Mouse (Mus musculus): Measurements from ENCODE around the gene Mthfd2l. TPM values are rescaled to one million over a fixed set of nuclear protein-coding genes. Genes with fewer than 3 reads are reported as not detected.
A peak's percentile ranks its signal among the peaks of the same experiment; 100 is the strongest.

Mthfd2l gene
- polyA plus RNA-seq, 1 experiment from 2014 or later: 49.7 TPM

GRCm38 (mm10) chr5:90922958-90923357 lies 8.0 kb upstream of the Mthfd2l start:
- DNase-seq (ENCODE audit: low spot score): no peak
- H3K4me1 ChIP-seq (replicated peaks; ENCODE audit: control insufficient read depth, insufficient read depth, low read length): no peaks in the 10 kb centered on the region
- H3K27ac ChIP-seq (ENCODE audit: low read depth): no peak overlapping the region
- ATAC-seq (replicated peaks; ENCODE audit: low FRiP score, low TSS enrichment, low read depth): no peak
- H3K9me3 ChIP-seq (ENCODE audit: control insufficient read depth, low read length): no peaks in the 10 kb centered on the region
- no peak overlapping the region for H3K4me2 ChIP-seq (ENCODE audit: low read length)
- no peak overlapping the region for H3K4me3 ChIP-seq (ENCODE audit: low read depth, low read length)
- H3K27me3 ChIP-seq (replicated peaks; ENCODE audit: control insufficient read depth, insufficient read depth, low read length): no peaks in the 10 kb centered on the region
- 91% methylated on average over 4 of the region's 4 CpGs for WGBS
- no peak overlapping the region for H3K9ac ChIP-seq (ENCODE audit: low read length)
- H3K36me3 ChIP-seq (ENCODE audit: control insufficient read depth, insufficient read depth, low read length): no peaks in the 10 kb centered on the region

DNA sequence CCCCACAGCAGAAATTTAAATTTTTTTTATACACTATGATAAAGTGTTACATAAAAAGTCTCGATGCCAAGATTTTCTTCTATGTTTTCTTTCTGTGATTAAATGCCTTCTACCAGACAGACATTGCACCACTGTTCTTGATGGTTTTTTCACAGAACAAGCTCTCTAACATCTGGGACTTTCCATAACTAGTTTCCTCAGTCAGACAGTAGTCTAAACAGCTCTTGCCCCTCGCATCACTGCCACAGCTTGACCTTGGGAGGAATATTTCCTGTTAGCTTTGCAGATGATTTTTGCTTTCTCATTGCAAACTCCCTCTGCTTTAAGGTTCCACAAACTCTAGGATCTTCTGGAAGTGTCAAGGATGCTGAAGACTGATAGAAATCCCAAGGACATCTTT lies 371 bp upstream of the Mthfd2l start:
- H3K4me3 ChIP-seq (ENCODE audit: low read depth, low read length): peak overlapping the region; percentile 76
- ATAC-seq (replicated peaks; ENCODE audit: low FRiP score, low TSS enrichment, low read depth) (peak; percentile 32; the same call in 1 of the 2 replicates), DNase-seq (ENCODE audit: low spot score) (no peak)
- peak overlapping the region; percentile 99 for H3K27ac ChIP-seq (ENCODE audit: low read depth)
- peak overlapping the region; percentile 97 for H3K9ac ChIP-seq (ENCODE audit: low read length)
- peaks cover 8% of the 10 kb centered on the region for H3K4me1 ChIP-seq (replicated peaks; ENCODE audit: control insufficient read depth, insufficient read depth, low read length)
- H3K27me3 ChIP-seq (replicated peaks; ENCODE audit: control insufficient read depth, insufficient read depth, low read length): no peaks in the 10 kb centered on the region
- H3K4me2 ChIP-seq (ENCODE audit: low read length): peak overlapping the region; percentile 64
- 27% methylated on average over 2 of the region's 2 CpGs for WGBS
- H3K9me3 ChIP-seq (ENCODE audit: control insufficient read depth, low read length): no peaks in the 10 kb centered on the region
- H3K36me3 ChIP-seq (ENCODE audit: control insufficient read depth, insufficient read depth, low read length): peaks cover 20% of the 10 kb centered on the region

GRCm38 (mm10) chr5:90931911-90932310 lies 994 bp downstream of the Mthfd2l start:
- DNase-seq (ENCODE audit: low spot score): no peak
- Histone ChIP-seq H3K4me1 (replicated peaks; ENCODE audit: control insufficient read depth, insufficient read depth, low read length) (peaks cover 8% of the 10 kb centered on the region), H3K4me3 (ENCODE audit: low read depth, low read length) (peak overlapping the region; percentile 76), H3K9ac (ENCODE audit: low read length) (peak overlapping the region; percentile 97), H3K9me3 (ENCODE audit: control insufficient read depth, low read length) (no peaks in the 10 kb centered on the region), H3K27ac (ENCODE audit: low read depth) (peak overlapping the region; percentile 99), H3K4me2 (ENCODE audit: low read length) (peak overlapping the region; percentile 64), H3K27me3 (replicated peaks; ENCODE audit: control insufficient read depth, insufficient read depth, low read length) (no peaks in the 10 kb centered on the region), H3K36me3 (ENCODE audit: control insufficient read depth, insufficient read depth, low read length) (peaks cover 25% of the 10 kb centered on the region)
- WGBS: 4% methylated on average over 6 of the region's 6 CpGs
- ATAC-seq (replicated peaks; ENCODE audit: low FRiP score, low TSS enrichment, low read depth): 0 out of 2 replicates have a peak, but pooled peaks have one; percentile 3

DNA sequence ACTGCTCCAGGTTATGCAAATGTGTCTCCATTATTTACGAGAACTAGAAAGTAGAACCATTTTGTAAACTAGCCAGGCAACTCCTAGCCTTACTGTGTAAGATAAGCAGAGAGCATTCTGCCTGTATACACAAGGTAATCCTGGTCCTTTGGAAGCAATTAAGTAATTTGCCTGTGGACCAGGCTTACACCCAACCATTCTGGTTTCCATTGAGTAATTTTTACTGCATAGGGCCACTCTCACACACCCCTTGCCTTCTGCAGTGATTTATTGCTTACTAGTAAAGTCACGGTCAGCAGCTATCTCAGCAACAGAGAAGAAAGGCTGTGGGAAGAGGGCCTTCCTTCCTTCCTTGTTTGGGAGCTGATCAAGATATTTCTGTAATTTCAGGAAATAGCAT lies 5.8 kb downstream of the Mthfd2l start:
- WGBS: 50% methylated on average over 2 of the region's 2 CpGs
- ATAC-seq (replicated peaks; ENCODE audit: low FRiP score, low TSS enrichment, low read depth): peak; percentile 82

DNA sequence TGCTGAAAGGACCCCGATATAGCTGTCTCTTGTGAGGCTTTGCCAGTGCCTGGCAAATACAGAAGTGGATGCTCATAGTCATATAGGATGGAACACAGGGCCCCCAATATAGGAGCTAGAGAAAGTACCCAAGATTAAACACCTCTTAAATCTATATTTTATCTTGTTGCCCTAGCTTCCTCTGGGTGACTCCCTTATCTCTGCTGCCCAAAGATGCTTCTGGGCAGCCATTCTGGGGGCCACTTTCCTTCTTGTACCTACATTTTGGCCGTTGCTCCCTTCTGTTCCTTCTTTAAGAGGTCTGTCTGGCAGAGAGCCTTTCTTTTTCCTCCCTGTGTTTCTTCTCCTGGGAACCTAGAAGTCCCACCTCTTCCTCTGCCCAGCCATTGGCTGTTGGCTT lies 14.5 kb downstream of the Mthfd2l start:
- WGBS: 94% methylated on average over 2 of the region's 2 CpGs
- Histone ChIP-seq H3K4me2 (ENCODE audit: low read length) (no peak overlapping the region), H3K27ac (ENCODE audit: low read depth) (no peak overlapping the region), H3K9ac (ENCODE audit: low read length) (no peak overlapping the region), H3K9me3 (ENCODE audit: control insufficient read depth, low read length) (no peaks in the 10 kb centered on the region), H3K27me3 (replicated peaks; ENCODE audit: control insufficient read depth, insufficient read depth, low read length) (no peaks in the 10 kb centered on the region), H3K4me3 (ENCODE audit: low read depth, low read length) (no peak overlapping the region), H3K4me1 (replicated peaks; ENCODE audit: control insufficient read depth, insufficient read depth, low read length) (no peaks in the 10 kb centered on the region), H3K36me3 (ENCODE audit: control insufficient read depth, insufficient read depth, low read length) (0 out of 2 replicates have a peak, but pooled peaks cover 7% of the 10 kb centered on the region)
- DNase-seq (ENCODE audit: low spot score) (no peak), ATAC-seq (replicated peaks; ENCODE audit: low FRiP score, low TSS enrichment, low read depth) (no peak)

More for the DNA sequence above, 5.8 kb downstream of the Mthfd2l start:
- DNase-seq (ENCODE audit: low spot score): no peak
- Histone ChIP-seq H3K9ac (ENCODE audit: low read length) (no peak overlapping the region), H3K4me1 (replicated peaks; ENCODE audit: control insufficient read depth, insufficient read depth, low read length) (peaks cover 8% of the 10 kb centered on the region), H3K27me3 (replicated peaks; ENCODE audit: control insufficient read depth, insufficient read depth, low read length) (no peaks in the 10 kb centered on the region), H3K4me3 (ENCODE audit: low read depth, low read length) (no peak overlapping the region), H3K27ac (ENCODE audit: low read depth) (no peak overlapping the region), H3K4me2 (ENCODE audit: low read length) (no peak overlapping the region), H3K36me3 (ENCODE audit: control insufficient read depth, insufficient read depth, low read length) (peaks cover 25% of the 10 kb centered on the region), H3K9me3 (ENCODE audit: control insufficient read depth, low read length) (no peaks in the 10 kb centered on the region)

- 85% methylated on average over 15 of the region's 15 CpGs for WGBS
These were observed 18.6 kb downstream of the Mthfd2l start for GRCm38 (mm10) chr5:90949499-90949898.

DNA sequence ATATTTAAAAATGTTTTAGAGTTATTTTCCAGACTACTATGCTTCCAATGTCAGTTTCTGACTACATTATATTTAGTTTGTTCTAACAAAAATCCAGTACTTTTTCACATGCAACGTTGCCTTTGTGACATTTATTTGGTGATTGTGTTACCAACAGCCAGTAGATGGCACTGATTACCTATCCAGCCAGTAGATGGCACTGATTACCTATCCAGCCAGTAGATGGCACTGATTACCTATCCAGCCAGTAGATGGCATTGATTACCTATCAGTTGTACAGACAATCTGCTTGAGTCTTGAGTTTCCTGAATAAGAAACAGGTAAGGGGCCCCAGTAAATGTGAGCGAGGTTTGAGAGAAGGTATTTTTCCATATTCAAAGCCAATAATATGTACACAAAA lies 20.6 kb downstream of the Mthfd2l start:
- 33% methylated on average over 2 of the region's 2 CpGs for WGBS
- H3K4me1 ChIP-seq (replicated peaks; ENCODE audit: control insufficient read depth, insufficient read depth, low read length): no peaks in the 10 kb centered on the region
- no peaks in the 10 kb centered on the region for H3K9me3 ChIP-seq (ENCODE audit: control insufficient read depth, low read length)

More at GRCm38 (mm10) chr5:90949499-90949898, 18.6 kb downstream of the Mthfd2l start:
- H3K4me1 ChIP-seq (replicated peaks; ENCODE audit: control insufficient read depth, insufficient read depth, low read length): no peaks in the 10 kb centered on the region
- H3K4me3 ChIP-seq (ENCODE audit: low read depth, low read length): no peak overlapping the region
- no peaks in the 10 kb centered on the region for H3K27me3 ChIP-seq (replicated peaks; ENCODE audit: control insufficient read depth, insufficient read depth, low read length)
- H3K9ac ChIP-seq (ENCODE audit: low read length): no peak overlapping the region
- DNase-seq (ENCODE audit: low spot score) (no peak), ATAC-seq (replicated peaks; ENCODE audit: low FRiP score, low TSS enrichment, low read depth) (no peak)
- no peaks in the 10 kb centered on the region for H3K9me3 ChIP-seq (ENCODE audit: control insufficient read depth, low read length)
- no peak overlapping the region for H3K4me2 ChIP-seq (ENCODE audit: low read length)
- H3K27ac ChIP-seq (ENCODE audit: low read depth): no peak overlapping the region
- 0 out of 2 replicates have a peak, but pooled peaks cover 7% of the 10 kb centered on the region for H3K36me3 ChIP-seq (ENCODE audit: control insufficient read depth, insufficient read depth, low read length)

GRCm38 (mm10) chr5:90952731-90953481 lies 22.0 kb downstream of the Mthfd2l start:
- Histone ChIP-seq H3K36me3 (ENCODE audit: control insufficient read depth, insufficient read depth, low read length) (0 out of 2 replicates have a peak, but pooled peaks cover 7% of the 10 kb centered on the region), H3K27me3 (replicated peaks; ENCODE audit: control insufficient read depth, insufficient read depth, low read length) (no peaks in the 10 kb centered on the region), H3K4me1 (replicated peaks; ENCODE audit: control insufficient read depth, insufficient read depth, low read length) (no peaks in the 10 kb centered on the region), H3K27ac (ENCODE audit: low read depth) (no peak overlapping the region), H3K9me3 (ENCODE audit: control insufficient read depth, low read length) (no peaks in the 10 kb centered on the region), H3K4me2 (ENCODE audit: low read length) (no peak overlapping the region), H3K4me3 (ENCODE audit: low read depth, low read length) (no peak overlapping the region), H3K9ac (ENCODE audit: low read length) (no peak overlapping the region)
- ATAC-seq (replicated peaks; ENCODE audit: low FRiP score, low TSS enrichment, low read depth) (no peak), DNase-seq (ENCODE audit: low spot score) (no peak)
- WGBS: 78% methylated on average over 8 of the region's 8 CpGs

More for the DNA sequence above, 20.6 kb downstream of the Mthfd2l start:
- no peak overlapping the region for H3K4me3 ChIP-seq (ENCODE audit: low read depth, low read length)
- DNase-seq (ENCODE audit: low spot score) (no peak), ATAC-seq (replicated peaks; ENCODE audit: low FRiP score, low TSS enrichment, low read depth) (no peak)
- H3K4me2 ChIP-seq (ENCODE audit: low read length): no peak overlapping the region
- H3K36me3 ChIP-seq (ENCODE audit: control insufficient read depth, insufficient read depth, low read length): 0 out of 2 replicates have a peak, but pooled peaks cover 7% of the 10 kb centered on the region
- H3K27ac ChIP-seq (ENCODE audit: low read depth): no peak overlapping the region
- no peaks in the 10 kb centered on the region for H3K27me3 ChIP-seq (replicated peaks; ENCODE audit: control insufficient read depth, insufficient read depth, low read length)
- H3K9ac ChIP-seq (ENCODE audit: low read length): no peak overlapping the region

- Histone ChIP-seq H3K27ac (ENCODE audit: low read depth) (no peak overlapping the region), H3K9me3 (ENCODE audit: control insufficient read depth, low read length) (no peaks in the 10 kb centered on the region), H3K4me1 (replicated peaks; ENCODE audit: control insufficient read depth, insufficient read depth, low read length) (no peaks in the 10 kb centered on the region), H3K9ac (ENCODE audit: low read length) (no peak overlapping the region), H3K36me3 (ENCODE audit: control insufficient read depth, insufficient read depth, low read length) (0 out of 2 replicates have a peak, but pooled peaks cover 7% of the 10 kb centered on the region), H3K27me3 (replicated peaks; ENCODE audit: control insufficient read depth, insufficient read depth, low read length) (no peaks in the 10 kb centered on the region), H3K4me3 (ENCODE audit: low read depth, low read length) (no peak overlapping the region), H3K4me2 (ENCODE audit: low read length) (no peak overlapping the region)
- WGBS: 77% methylated on average over 4 of the region's 4 CpGs
- no peak for DNase-seq (ENCODE audit: low spot score)
- ATAC-seq (replicated peaks; ENCODE audit: low FRiP score, low TSS enrichment, low read depth): no peak
These were observed 33.4 kb downstream of the Mthfd2l start for GRCm38 (mm10) chr5:90964316-90964715.
